Mouse (Mus musculus): ENCODE results near the gene Sebox. TPM values are rescaled to one million over a fixed set of nuclear protein-coding genes. Genes with fewer than 3 reads are reported as not detected.

The Sebox gene
- polyA plus RNA-seq, 1 experiment from 2014 or later: not detected

DNA sequence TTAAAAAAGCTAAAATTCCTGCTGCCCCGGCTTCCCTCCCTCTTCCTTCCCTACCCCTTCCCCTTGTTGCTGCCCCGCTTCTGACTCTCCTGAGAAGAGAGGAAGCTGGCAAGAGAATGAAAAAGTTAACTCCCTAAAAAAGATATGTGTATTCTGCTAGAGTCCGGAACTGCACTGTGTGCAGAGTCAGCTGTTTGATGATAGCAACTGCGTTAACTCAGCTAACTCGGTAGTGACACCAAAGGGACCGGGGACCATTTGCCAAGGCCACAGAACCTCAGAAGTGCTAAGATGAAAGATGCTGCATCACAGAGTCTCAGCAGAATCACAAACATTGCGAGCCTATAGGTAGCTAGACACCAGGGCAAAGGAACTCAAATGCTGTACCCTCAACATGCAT is 35.7 kb upstream of the Sebox start:
- Histone ChIP-seq H3K9ac (no peak overlapping the region), H3K4me1 (peaks cover 16% of the 10 kb centered on the region), H3K4me3 (no peak overlapping the region), H3K9me3 (no peaks in the 10 kb centered on the region), H3K36me3 (peaks cover 10% of the 10 kb centered on the region), H3K27ac (no peak overlapping the region), H3K27me3 (no peaks in the 10 kb centered on the region), H3K4me2 (no peak overlapping the region)
- 77% methylated on average over 7 of the region's 7 CpGs for WGBS
- ATAC-seq (ENCODE audit: insufficient number of reproducible peaks, insufficient read depth, low FRiP score, low TSS enrichment, low read depth): no peak

DNA sequence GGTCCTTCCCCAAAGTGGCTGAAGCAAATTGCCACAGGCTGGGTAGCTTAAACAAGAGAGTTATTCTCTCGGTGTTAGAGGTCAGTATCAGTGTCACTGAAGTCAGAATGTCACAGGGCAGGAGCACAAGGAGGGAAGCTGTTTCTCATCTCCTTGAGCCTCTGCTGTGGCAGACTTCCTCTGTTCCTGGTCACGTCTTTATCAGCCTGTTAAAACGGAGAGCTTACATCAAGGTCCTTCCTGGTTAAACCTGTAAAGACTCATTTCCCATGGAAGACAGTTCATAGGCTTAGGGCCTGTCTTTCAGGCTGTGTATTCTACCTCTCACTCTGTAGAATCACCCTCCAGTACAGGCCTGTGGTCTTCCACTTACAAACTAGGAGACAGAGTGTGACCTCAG is 35.3 kb upstream of the Sebox start:
- H3K4me3 ChIP-seq: no peak overlapping the region
- H3K36me3 ChIP-seq: peaks cover 10% of the 10 kb centered on the region
- WGBS: 24% methylated on average over 3 of the region's 3 CpGs
- H3K9me3 ChIP-seq: no peaks in the 10 kb centered on the region
- no peak overlapping the region for H3K27ac ChIP-seq
- no peak for ATAC-seq (ENCODE audit: insufficient number of reproducible peaks, insufficient read depth, low FRiP score, low TSS enrichment, low read depth)
- peaks cover 16% of the 10 kb centered on the region for H3K4me1 ChIP-seq
- H3K9ac ChIP-seq: no peak overlapping the region
- H3K4me2 ChIP-seq: no peak overlapping the region
- no peaks in the 10 kb centered on the region for H3K27me3 ChIP-seq

DNA sequence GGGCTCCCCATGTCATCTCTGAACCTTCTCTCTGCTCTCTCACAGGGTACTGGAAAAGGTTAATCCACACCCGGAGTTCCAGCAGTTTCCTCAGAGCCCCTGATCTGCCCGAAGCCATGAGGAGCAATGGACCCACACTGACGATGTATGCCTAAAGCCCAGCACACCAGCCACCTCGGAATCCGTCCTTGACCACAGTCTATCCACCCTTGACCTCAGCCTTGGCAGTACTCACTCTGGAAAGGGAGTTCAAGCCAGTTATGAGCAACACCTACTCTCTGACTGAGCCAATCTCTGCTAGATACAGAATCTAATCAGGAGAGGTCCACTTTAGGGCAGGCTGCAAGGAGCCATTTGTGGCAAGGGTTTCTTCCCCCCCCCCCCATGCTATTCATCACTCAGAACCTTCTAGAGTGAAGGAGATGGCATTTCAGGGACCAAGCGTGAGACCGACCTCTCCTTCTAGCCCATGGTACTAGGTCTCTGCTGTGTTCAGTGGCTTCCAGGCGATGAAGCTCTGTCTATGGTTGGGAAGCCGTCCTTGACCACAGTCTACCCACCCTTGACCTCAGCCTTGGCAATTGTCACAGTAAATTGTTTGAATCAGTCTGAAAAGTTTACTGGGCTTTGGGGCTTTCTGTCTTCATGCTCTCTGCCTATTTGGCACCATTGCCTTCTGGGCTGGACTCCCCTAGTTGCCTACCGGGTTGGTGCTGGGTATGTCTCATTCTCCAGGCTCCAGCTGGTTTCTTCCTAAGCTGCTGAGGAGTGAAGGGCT is 31.7 kb upstream of the Sebox start:
- H3K27me3 ChIP-seq: no peaks in the 10 kb centered on the region
- no peak overlapping the region for H3K4me2 ChIP-seq
- ATAC-seq (ENCODE audit: insufficient number of reproducible peaks, insufficient read depth, low FRiP score, low TSS enrichment, low read depth): no peak
- H3K27ac ChIP-seq: no peak overlapping the region
- H3K36me3 ChIP-seq: peaks cover 10% of the 10 kb centered on the region
- H3K9me3 ChIP-seq: no peaks in the 10 kb centered on the region
- H3K4me1 ChIP-seq: peaks cover 6% of the 10 kb centered on the region
- no peak overlapping the region for H3K9ac ChIP-seq
- 87% methylated on average over 10 of the region's 10 CpGs for WGBS
- no peak overlapping the region for H3K4me3 ChIP-seq

DNA sequence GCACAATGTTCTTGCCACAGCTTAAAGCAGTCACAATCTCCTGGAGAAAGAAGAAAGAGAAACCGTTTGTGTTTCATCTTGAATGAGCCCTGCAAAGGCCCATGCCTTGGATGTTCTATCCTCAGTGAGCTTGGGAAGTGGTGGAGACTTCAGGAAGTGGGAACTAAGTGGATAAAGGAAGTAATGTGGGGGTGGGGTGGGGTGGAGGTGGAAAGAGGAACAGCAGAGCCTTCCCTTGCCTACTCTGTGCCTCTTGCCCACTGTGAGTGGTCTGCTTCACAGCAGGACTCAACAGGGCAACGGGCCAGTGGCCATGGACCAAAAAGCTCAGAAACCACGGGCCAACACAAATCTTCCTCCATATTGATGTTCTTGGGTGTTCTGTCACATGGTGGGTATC is 28.0 kb upstream of the Sebox start:
- H3K4me2 ChIP-seq: no peak overlapping the region
- H3K27ac ChIP-seq: no peak overlapping the region
- ATAC-seq (ENCODE audit: insufficient number of reproducible peaks, insufficient read depth, low FRiP score, low TSS enrichment, low read depth): no peak
- H3K36me3 ChIP-seq: peaks cover 10% of the 10 kb centered on the region
- no peaks in the 10 kb centered on the region for H3K9me3 ChIP-seq
- no peaks in the 10 kb centered on the region for H3K4me1 ChIP-seq
- H3K27me3 ChIP-seq: no peaks in the 10 kb centered on the region
- no peak overlapping the region for H3K9ac ChIP-seq
- WGBS: 83% methylated on average over 3 of the region's 3 CpGs
- H3K4me3 ChIP-seq: no peak overlapping the region

DNA sequence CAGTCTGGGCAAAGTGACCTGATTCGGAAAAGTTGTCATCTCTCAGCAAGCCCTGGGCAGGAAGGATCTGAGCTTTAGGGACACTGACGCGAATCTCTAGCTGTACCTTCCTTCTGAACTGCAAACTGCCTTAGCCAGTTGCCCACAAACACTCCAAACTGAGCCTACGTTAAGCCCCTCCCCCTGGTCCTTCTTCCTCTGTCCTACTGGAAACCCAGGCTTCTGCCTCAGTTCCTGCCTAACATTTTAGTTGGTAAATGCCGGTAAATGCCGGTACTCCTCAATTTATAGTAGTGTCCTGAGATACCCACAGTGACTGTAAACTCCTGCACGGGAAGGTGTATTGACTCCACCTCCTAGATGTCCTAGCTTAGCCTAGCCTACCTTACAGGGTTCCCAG is 19.6 kb upstream of the Sebox start:
- no peak for ATAC-seq (ENCODE audit: insufficient number of reproducible peaks, insufficient read depth, low FRiP score, low TSS enrichment, low read depth)
- no peak overlapping the region for H3K27ac ChIP-seq
- 66% methylated on average over 7 of the region's 7 CpGs for WGBS

DNA sequence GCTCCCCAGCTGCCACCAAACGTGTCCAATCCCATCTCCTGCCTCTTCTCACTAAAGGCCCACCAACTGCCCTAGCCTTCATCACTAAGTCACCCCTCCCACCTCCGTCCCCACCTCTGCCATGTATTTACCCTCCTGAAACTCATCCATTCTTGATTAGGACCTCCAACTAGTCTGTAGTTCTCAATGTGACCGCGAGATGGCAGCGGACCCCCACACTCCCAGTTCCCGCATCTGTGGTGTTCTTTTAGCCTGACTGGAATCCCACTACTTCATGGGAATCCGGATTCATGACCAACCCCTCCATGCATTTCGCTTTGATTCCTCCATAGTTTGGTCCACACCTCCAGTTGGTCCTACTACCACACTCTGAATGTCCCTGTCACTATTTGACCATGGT is 15.1 kb upstream of the Sebox start:
- Histone ChIP-seq H3K4me1 (peaks cover 8% of the 10 kb centered on the region), H3K9me3 (no peaks in the 10 kb centered on the region), H3K36me3 (no peaks in the 10 kb centered on the region), H3K9ac (no peak overlapping the region), H3K4me3 (no peak overlapping the region), H3K27me3 (peaks cover 75% of the 10 kb centered on the region), H3K27ac (no peak overlapping the region), H3K4me2 (no peak overlapping the region)
- WGBS: 3% methylated on average over 8 of the region's 8 CpGs
- ATAC-seq (ENCODE audit: insufficient number of reproducible peaks, insufficient read depth, low FRiP score, low TSS enrichment, low read depth): no peak

More for the DNA sequence above, 19.6 kb upstream of the Sebox start:
- no peak overlapping the region for H3K9ac ChIP-seq
- no peaks in the 10 kb centered on the region for H3K4me1 ChIP-seq
- no peak overlapping the region for H3K4me2 ChIP-seq
- no peaks in the 10 kb centered on the region for H3K36me3 ChIP-seq
- no peaks in the 10 kb centered on the region for H3K9me3 ChIP-seq
- H3K4me3 ChIP-seq: no peak overlapping the region
- H3K27me3 ChIP-seq: peaks cover 49% of the 10 kb centered on the region

DNA sequence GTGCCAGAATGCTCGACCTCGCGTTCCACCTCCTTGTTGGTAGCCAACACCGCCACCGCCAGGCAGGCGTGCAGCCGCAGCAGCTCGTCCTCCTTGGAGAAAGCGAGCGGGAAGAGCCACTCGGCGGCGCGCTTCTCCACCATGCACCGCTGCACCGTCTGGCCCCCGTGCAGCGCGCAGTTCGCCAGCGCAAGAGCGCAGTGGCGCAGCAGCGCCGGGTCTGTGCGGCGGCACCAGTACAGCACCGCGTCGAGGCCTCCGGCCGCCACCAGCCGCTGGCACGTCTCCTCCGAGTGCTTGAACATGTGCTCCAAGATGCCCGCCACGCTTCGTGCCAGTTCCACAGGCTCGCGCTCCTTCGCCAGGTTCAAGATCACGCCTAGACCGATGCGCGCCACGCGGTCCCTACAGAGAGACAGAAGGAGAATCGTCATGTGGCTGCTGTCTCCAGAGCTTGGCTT is 12.4 kb upstream of the Sebox start:
- Histone ChIP-seq H3K4me1 (peaks cover 8% of the 10 kb centered on the region), H3K27ac (no peak overlapping the region), H3K9ac (peak overlapping the region; percentile 49; the same call in 1 of the 2 replicates), H3K9me3 (no peaks in the 10 kb centered on the region), H3K4me2 (peak overlapping the region; percentile 57), H3K36me3 (no peaks in the 10 kb centered on the region), H3K4me3 (peak overlapping the region; percentile 35), H3K27me3 (peaks cover 83% of the 10 kb centered on the region)
- no peak for ATAC-seq (ENCODE audit: insufficient number of reproducible peaks, insufficient read depth, low FRiP score, low TSS enrichment, low read depth)
- 12% methylated on average over 48 of the region's 48 CpGs for WGBS

DNA sequence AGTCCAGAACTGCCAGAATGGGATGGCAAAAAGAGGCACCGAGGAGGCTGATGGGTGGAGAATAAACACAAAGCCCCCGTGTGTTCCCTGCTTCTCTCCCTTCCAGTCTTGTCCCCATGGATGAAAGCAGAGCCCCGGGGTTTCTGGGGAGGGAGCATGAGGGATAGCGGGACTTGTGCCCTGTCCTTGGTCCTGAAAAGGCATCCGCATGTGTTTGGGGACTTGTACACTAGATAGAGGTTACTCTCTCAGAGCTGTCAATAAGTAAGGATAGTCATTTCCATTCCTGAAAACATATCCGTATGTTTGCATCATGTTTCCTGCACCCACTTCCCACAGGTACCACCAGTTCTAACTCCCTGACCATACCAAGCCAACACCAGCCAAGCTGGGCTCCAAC is 7.3 kb upstream of the Sebox start:
- Histone ChIP-seq H3K9ac (no peak overlapping the region), H3K27ac (no peak overlapping the region), H3K4me3 (no peak overlapping the region), H3K36me3 (no peaks in the 10 kb centered on the region), H3K27me3 (peaks cover 75% of the 10 kb centered on the region), H3K9me3 (no peaks in the 10 kb centered on the region), H3K4me1 (peaks cover 18% of the 10 kb centered on the region), H3K4me2 (no peak overlapping the region)
- no peak for ATAC-seq (ENCODE audit: insufficient number of reproducible peaks, insufficient read depth, low FRiP score, low TSS enrichment, low read depth)
- WGBS: 3% methylated on average over 6 of the region's 6 CpGs

DNA sequence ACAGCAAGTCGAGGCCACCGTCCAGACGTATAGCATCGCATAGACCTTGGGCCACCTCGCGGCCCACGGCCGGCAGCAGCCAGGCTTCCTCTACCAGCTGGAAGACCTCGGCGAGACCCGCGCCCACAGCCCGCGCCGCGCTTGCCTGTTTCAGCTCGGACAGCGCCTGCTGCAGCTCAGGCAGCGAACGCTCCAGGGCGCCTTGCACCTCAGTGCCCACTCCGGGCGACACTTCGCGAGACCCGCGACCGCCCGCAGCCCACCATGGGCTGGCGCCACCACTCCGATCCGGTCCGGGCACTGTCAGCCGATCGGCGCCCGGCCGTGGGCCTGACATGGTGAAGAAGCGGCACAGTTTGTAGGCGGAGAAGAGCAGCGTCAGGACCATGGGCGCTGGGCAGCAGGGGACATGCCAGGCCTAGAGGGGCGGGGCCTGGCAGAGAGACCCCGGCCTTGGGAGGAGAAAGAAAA is 6.1 kb upstream of the Sebox start:
- Histone ChIP-seq H3K9me3 (no peaks in the 10 kb centered on the region), H3K27me3 (peaks cover 73% of the 10 kb centered on the region), H3K36me3 (no peaks in the 10 kb centered on the region), H3K9ac (peak overlapping the region; percentile 65), H3K27ac (no peak overlapping the region), H3K4me1 (peaks cover 16% of the 10 kb centered on the region), H3K4me2 (peak overlapping the region; percentile 98), H3K4me3 (peak overlapping the region; percentile 61)
- no peak; the same call in 1 of the 2 replicates for ATAC-seq (ENCODE audit: insufficient number of reproducible peaks, insufficient read depth, low FRiP score, low TSS enrichment, low read depth)
- under 1% methylated on average over 44 of the region's 44 CpGs for WGBS

DNA sequence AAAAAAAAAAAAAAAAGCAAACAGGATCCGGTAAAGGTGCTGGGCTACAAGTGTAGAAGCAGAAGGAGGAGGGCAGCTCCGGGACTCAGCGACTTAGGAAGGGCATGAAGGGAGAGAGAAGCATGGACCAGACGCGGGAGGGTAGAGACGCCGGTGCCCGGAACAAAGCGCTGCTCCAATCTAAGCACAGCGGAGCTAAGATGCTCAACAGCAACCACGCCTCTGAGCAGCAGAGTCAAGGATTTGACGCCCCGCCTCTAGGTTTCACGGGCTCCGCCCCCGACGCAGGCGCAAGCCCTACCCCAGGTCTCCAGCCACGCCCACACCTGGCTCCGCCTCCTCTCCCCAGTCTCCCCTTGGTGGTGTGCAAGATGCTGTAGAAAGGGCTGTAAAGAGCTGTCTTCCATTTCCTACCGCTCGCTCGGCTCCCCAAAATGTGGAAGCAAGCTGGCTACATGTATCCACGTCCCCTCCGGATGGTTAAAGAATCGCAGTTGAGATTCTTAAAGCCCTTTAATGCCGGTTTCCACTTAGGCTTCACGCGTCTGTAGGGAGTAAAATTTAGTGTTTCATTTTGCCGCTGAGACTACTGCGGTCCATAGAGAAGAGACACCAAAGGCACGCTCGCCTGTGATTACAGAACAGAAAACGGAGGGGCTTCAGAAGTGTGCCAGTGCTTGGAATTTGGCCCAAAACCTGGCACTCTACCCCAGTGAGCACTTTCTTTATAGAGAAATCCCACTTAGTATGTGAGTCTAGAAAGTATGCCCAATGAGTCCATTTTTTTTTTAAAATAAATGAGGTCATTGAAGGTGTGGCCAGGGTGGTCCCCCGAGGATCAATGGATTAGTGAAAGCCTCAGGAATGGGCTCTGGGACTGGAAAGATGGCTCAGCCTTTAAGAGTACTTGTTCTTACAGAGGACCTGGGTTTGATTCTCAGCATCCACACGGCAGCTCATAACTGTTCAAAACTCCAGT is 5.4 kb upstream of the Sebox start, which contains the start of gene Sarm1:
TSS of gene Sarm1 (minus strand) at position 211 of the 979 bp plus-strand sequence.
- H3K27ac ChIP-seq: peak within 1 kb of the TSS; percentile 57; the same call in 1 of the 2 replicates
- no peaks in the 10 kb centered on the region for H3K9me3 ChIP-seq
- H3K4me1 ChIP-seq: peaks cover 16% of the 10 kb centered on the region
- peaks cover 67% of the 10 kb centered on the region for H3K27me3 ChIP-seq
- H3K9ac ChIP-seq: peak within 1 kb of the TSS; percentile 65
- WGBS: 3% methylated on average over 36 of the region's 36 CpGs
- ATAC-seq (ENCODE audit: insufficient number of reproducible peaks, insufficient read depth, low FRiP score, low TSS enrichment, low read depth): peak; percentile 87
- H3K4me2 ChIP-seq: peak within 1 kb of the TSS; percentile 98
- H3K4me3 ChIP-seq: peak within 1 kb of the TSS; percentile 61
- no peaks in the 10 kb centered on the region for H3K36me3 ChIP-seq

DNA sequence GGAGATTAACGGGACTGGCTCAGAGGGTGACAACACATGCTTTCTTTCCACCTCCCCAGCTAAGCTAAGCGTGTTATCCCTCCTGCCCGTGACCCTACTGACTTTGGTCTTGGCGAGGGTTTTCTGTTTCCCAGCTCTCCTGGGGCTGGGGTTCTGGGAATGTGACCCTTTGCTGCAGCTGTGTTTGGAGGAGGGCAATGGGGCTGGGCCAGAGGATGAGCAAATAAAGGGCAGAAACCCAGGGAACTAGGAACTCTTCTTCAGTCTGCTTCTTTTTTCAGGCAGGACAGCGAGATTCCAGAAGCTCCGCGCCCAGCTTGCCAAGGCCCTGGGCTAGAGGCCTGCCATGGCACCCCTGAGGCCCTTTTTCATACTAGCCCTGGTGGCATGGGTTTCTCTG is 4.2 kb upstream of the Sebox start, which contains the start of gene Vtn:
TSS of gene Vtn (plus strand) at position 88 of the 400 bp plus-strand sequence.
- peak within 1 kb of the TSS; percentile 61 for H3K4me3 ChIP-seq
- 47% methylated on average over 7 of the region's 7 CpGs for WGBS
- H3K27me3 ChIP-seq: peaks cover 66% of the 10 kb centered on the region
- no peak for ATAC-seq (ENCODE audit: insufficient number of reproducible peaks, insufficient read depth, low FRiP score, low TSS enrichment, low read depth)
- peak within 1 kb of the TSS; percentile 51 for H3K9ac ChIP-seq
- H3K9me3 ChIP-seq: no peaks in the 10 kb centered on the region
- no peaks in the 10 kb centered on the region for H3K36me3 ChIP-seq
- peaks cover 16% of the 10 kb centered on the region for H3K4me1 ChIP-seq
- H3K4me2 ChIP-seq: peak within 1 kb of the TSS; percentile 98
- peak within 1 kb of the TSS; percentile 57; the same call in 1 of the 2 replicates for H3K27ac ChIP-seq

All from embryonic facial prominence, embryonic 13.5 days (tissue).